Mouse (Mus musculus): ENCODE data around the gene Tmco2. TPM values are rescaled to one million over a fixed set of nuclear protein-coding genes. Genes with fewer than 3 reads are reported as not detected.

Tmco2 gene
- not detected in 2 replicates for polyA plus RNA-seq (2015; fragmentation: Nextera tagmentation; extraction: Ambion mirVana)

DNA sequence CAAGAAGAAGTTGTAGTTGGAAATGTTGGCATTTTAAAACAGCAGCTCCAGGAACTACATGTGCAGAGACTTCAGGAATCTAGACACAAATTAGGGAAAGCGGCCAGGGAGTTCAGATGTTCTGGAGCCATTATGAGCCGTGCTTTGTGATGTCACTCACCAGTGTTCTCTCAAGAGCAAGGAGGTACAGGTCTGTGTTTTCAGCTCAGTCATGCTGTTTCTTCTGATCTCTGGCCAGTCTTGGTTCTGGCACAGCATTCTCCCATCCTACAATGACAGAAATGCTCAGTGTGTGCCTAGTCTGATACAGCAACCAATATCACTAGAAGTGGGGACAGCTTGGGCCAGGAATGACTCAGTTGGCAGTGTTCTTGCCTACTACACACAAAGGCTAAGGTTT is at the start of gene Tmco2:
Tmco2 (minus strand) TSS at position 101 of the 400 bp plus-strand sequence.

GRCm38 (mm10) chr4:121097650-121098378 is 11.2 kb downstream of the Tmco2 start, which contains the start of gene Zmpste24:
Zmpste24 (minus strand) TSS chr4:121098241.

Other genes starting within 250 kb of the Tmco2 start
- 6.6 and 7.2 TPM in 2 replicates for gene Exo5, start 184.2 kb downstream of the Tmco2 start, polyA plus RNA-seq (2015; fragmentation: Nextera tagmentation; extraction: Ambion mirVana)
- gene Zfp69, start 157.5 kb downstream of the Tmco2 start, polyA plus RNA-seq (2015; fragmentation: Nextera tagmentation; extraction: Ambion mirVana), result 2.0 and 2.1 TPM in 2 replicates
- 6.8 and 8.8 TPM in 2 replicates for gene Smap2, start 92.0 kb downstream of the Tmco2 start, polyA plus RNA-seq (2015; fragmentation: Nextera tagmentation; extraction: Ambion mirVana)
- gene Col9a2, start 69.8 kb downstream of the Tmco2 start, polyA plus RNA-seq (2015; fragmentation: Nextera tagmentation; extraction: Ambion mirVana), result 1.6 and 5.5 TPM in 2 replicates
- 15.9 and 18.5 TPM in 2 replicates for gene Zmpste24, start 11.0 kb downstream of the Tmco2 start, polyA plus RNA-seq (2015; fragmentation: Nextera tagmentation; extraction: Ambion mirVana)
- gene Rlf, start 105.9 kb upstream of the Tmco2 start, polyA plus RNA-seq (2015; fragmentation: Nextera tagmentation; extraction: Ambion mirVana), result 7.9 and 8.8 TPM in 2 replicates
- gene Gm12888, start 215.7 kb upstream of the Tmco2 start, polyA plus RNA-seq (2015; fragmentation: Nextera tagmentation; extraction: Ambion mirVana), result not detected in 2 replicates